Mouse (Mus musculus): ENCODE data around the gene Pan3.

DNA sequence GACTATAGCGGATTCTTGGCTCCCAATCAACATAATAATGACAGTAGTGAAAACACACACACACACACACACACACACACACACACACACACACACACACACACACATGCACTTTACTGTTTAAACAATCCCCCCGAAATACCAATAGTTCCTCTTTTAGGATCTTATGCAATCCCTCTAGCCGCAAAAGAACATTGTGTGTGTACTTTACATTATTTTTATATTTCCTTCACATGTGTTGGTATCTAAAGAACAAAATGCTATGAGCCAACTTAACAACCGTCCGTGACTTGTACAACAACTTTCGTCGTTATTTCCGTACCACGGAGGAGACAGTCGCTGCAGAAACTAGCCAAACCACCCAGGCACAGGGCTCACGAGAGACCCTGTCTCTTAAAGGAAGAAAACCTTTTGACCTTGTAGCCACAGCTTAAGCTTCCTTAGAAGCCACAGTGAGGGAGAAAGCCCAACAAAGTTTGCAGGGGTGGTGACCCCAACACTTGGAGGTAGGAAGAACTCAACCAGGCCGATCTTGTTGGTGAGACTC lies 37.2 kb upstream of the Pan3 start:
- no peak for TF ChIP-seq MAFK (IDR thresholded peaks at IDR 0.05; ENCODE audit: insufficient read depth, low read depth, low read length)
- no peak for TF ChIP-seq ZC3H11A (IDR thresholded peaks at IDR 0.05; ENCODE audit: borderline replicate concordance, low read depth, low read length)
